ENCODE assay signal across 19 mouse cellular contexts in genomic region chr4:8929346-8929745, GRCm38 (mm10).
DNase-seq lines count a peak whose midpoint lies in the region; ATAC-seq and TF ChIP-seq lines count a peak whose summit lies in the region.
"Had no signal": no experiment of that assay in that cellular context is flagged by ENCODE, and none has a peak within 500 bp of the region (broad histone marks: within the 10 kb centered on the region; RNA-seq: fewer than 3 reads in every experiment).

No protein-coding gene starts in this region.

- no peaks in the 10 kb centered on the region for H3K27me3 ChIP-seq in forebrain, embryonic 13.5 days
- no peaks in the 10 kb centered on the region for H3K27me3 ChIP-seq in forebrain, embryonic 11.5 days (ENCODE audit: control insufficient read depth, insufficient read depth, low read length)
- H3K27me3 ChIP-seq in liver, postnatal 0 days (ENCODE audit: insufficient read depth, low read length), result no peaks in the 10 kb centered on the region
- H3K27me3 ChIP-seq: CH12.LX; limb, embryonic 15.5 days; neural tube, embryonic 13.5 days had no signal

- no peak overlapping the region for H3K4me2 ChIP-seq in forebrain, embryonic 13.5 days
- H3K4me2 ChIP-seq in forebrain, embryonic 11.5 days (ENCODE audit: low read depth, low read length, severe bottlenecking), result no peak overlapping the region
- H3K4me2 ChIP-seq in liver, postnatal 0 days (ENCODE audit: low read depth, low read length), result peak overlapping the region; percentile 63; the same call in 1 of the 2 replicates
- H3K4me2 ChIP-seq: limb, embryonic 15.5 days; neural tube, embryonic 13.5 days had no signal

- 74% methylated on average over 4 of the region's 4 CpGs for WGBS in forebrain, embryonic 13.5 days
- 84% methylated on average over 4 of the region's 4 CpGs for WGBS in forebrain, embryonic 11.5 days
- 76% methylated on average over 4 of the region's 4 CpGs for WGBS in liver, postnatal 0 days (ENCODE audit: insufficient replicate concordance)

- TF ChIP-seq EP300 in liver, postnatal 0 days (IDR thresholded peaks at IDR 0.05; ENCODE audit: low read depth), result no peak

- no peak for TF ChIP-seq CTCF in liver, postnatal 0 days (IDR thresholded peaks at IDR 0.05; ENCODE audit: low read depth)

- intact Hi-C loops in left cerebral cortex, postnatal 4 days (cut with DNase I), result no loop called here

- 0 out of 2 replicates have a peak, but pooled peaks have one; percentile 45 for ATAC-seq in forebrain, embryonic 13.5 days
- ATAC-seq in forebrain, embryonic 11.5 days (replicated peaks; ENCODE audit: low FRiP score), result no peak
- ATAC-seq in liver, postnatal 0 days, result no peak
- ATAC-seq: activated CD4-positive, CD25-positive, alpha-beta regulatory T cell, adult 4 months; midbrain, embryonic 16.5 days had no signal

- H3K4me3 ChIP-seq in forebrain, embryonic 13.5 days, result no peak overlapping the region
- H3K4me3 ChIP-seq in forebrain, embryonic 11.5 days (ENCODE audit: low read depth, low read length), result no peak overlapping the region
- no peak overlapping the region for H3K4me3 ChIP-seq in liver, postnatal 0 days (ENCODE audit: low read depth, low read length)
- H3K4me3 ChIP-seq: limb, embryonic 15.5 days; neural tube, embryonic 13.5 days had no signal

- no peak overlapping the region for H3K9ac ChIP-seq in forebrain, embryonic 13.5 days
- H3K9ac ChIP-seq in forebrain, embryonic 11.5 days (ENCODE audit: low read length), result no peak overlapping the region
- H3K9ac ChIP-seq in liver, postnatal 0 days (replicated peaks), result no peak overlapping the region
- H3K9ac ChIP-seq: limb, embryonic 15.5 days; neural tube, embryonic 13.5 days had no signal

- no peaks in the 10 kb centered on the region for H3K36me3 ChIP-seq in forebrain, embryonic 13.5 days (ENCODE audit: poor library complexity, severe bottlenecking)
- no peaks in the 10 kb centered on the region for H3K36me3 ChIP-seq in forebrain, embryonic 11.5 days (ENCODE audit: control insufficient read depth, insufficient read depth, low read length)
- no peaks in the 10 kb centered on the region for H3K36me3 ChIP-seq in liver, postnatal 0 days (replicated peaks; ENCODE audit: insufficient read depth, low read length)
- H3K36me3 ChIP-seq: limb, embryonic 15.5 days; neural tube, embryonic 13.5 days had no signal

- H3K4me1 ChIP-seq in forebrain, embryonic 13.5 days, result peaks cover 17% of the 10 kb centered on the region
- peaks cover 2% of the 10 kb centered on the region; the same call in 1 of the 2 replicates for H3K4me1 ChIP-seq in forebrain, embryonic 11.5 days (replicated peaks; ENCODE audit: control insufficient read depth, insufficient read depth, low read length)
- peaks cover 22% of the 10 kb centered on the region for H3K4me1 ChIP-seq in liver, postnatal 0 days (ENCODE audit: insufficient read depth)

- H3K9me3 ChIP-seq in forebrain, embryonic 13.5 days (replicated peaks), result no peaks in the 10 kb centered on the region
- no peaks in the 10 kb centered on the region for H3K9me3 ChIP-seq in forebrain, embryonic 11.5 days (ENCODE audit: control insufficient read depth, low read length)
- no peaks in the 10 kb centered on the region for H3K9me3 ChIP-seq in liver, postnatal 0 days (ENCODE audit: low read length)
- H3K9me3 ChIP-seq: limb, embryonic 15.5 days; neural tube, embryonic 13.5 days had no signal

- H3K27ac ChIP-seq in forebrain, embryonic 13.5 days, result no peak overlapping the region
- H3K27ac ChIP-seq in forebrain, embryonic 11.5 days (ENCODE audit: low read depth, low read length), result no peak overlapping the region
- no peak overlapping the region for H3K27ac ChIP-seq in liver, postnatal 0 days (ENCODE audit: low read depth)
- H3K27ac ChIP-seq: limb, embryonic 15.5 days; macrophage; neural tube, embryonic 13.5 days had no signal

- DNase-seq in forebrain, embryonic 11.5 days (ENCODE audit: low spot score), result no peak
- peak; percentile 80 for DNase-seq in left cerebral cortex, postnatal 4 days
- no peak for DNase-seq in left cerebral cortex, adult 11 months (ENCODE audit: low spot score)
- peak; percentile 88 to 90 for DNase-seq in cerebellum, postnatal 10 days
- no peak for DNase-seq in liver, postnatal 0 days
- no peak for DNase-seq in adrenal gland, adult 18-20 months (ENCODE audit: low spot score in 2 of 2)
- DNase-seq in urinary bladder, adult 2 months (ENCODE audit: low spot score), result no peak
- DNase-seq: embryo, embryonic 11 days; heart, adult 18-20 months; kidney, adult 18-20 months; kidney, postnatal 4 days; thymus, postnatal 25 days had no signal

Comparison
In these comparisons a context has a peak if more than half of its experiments do, and no peak if none do; other contexts are left out.
1. DNase-seq: peak in left cerebral cortex, postnatal 4 days (single experiment) and cerebellum, postnatal 10 days (2 of 2); none in forebrain, embryonic 11.5 days (single experiment), left cerebral cortex, adult 11 months (single experiment), liver, postnatal 0 days (single experiment), adrenal gland, adult 18-20 months (0 of 2) and urinary bladder, adult 2 months (single experiment).